Mouse (Mus musculus): ENCODE measurements around the gene Cfap221. TPM values are rescaled to one million over a fixed set of nuclear protein-coding genes. Genes with fewer than 3 reads are reported as not detected.

Cfap221 gene
- total RNA-seq, 1 experiment from 2014 or later: not detected

DNA sequence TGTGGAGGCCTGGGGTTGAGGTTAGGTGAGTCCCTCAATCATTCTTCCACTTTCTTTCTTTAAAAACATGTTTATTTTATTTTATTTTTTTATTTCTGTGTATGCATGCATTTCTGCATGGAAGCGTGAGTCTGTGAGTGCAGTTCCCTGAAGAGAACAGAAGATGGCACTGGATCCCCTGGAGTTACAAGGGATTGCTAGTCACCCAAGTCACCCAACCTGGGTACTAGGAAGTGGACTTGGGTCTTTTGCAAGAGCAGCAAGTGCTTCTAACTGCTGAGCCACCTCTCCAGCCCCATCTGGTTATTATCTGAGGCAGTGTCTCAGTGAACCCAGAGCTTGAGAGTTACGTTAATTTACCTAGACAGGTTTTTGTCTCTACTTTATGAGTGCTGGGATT, 19.2 kb upstream of the Cfap221 start:
- ATAC-seq (replicated peaks in 1 of 2; ENCODE audit: insufficient read depth in 1 of 2, low FRiP score in 2 of 2, low TSS enrichment in 1 of 2, low read depth in 1 of 2, poor library complexity in 2 of 2, severe bottlenecking in 2 of 2): peak; percentile 24 to 43; a peak in 1 of 4 replicates

DNA sequence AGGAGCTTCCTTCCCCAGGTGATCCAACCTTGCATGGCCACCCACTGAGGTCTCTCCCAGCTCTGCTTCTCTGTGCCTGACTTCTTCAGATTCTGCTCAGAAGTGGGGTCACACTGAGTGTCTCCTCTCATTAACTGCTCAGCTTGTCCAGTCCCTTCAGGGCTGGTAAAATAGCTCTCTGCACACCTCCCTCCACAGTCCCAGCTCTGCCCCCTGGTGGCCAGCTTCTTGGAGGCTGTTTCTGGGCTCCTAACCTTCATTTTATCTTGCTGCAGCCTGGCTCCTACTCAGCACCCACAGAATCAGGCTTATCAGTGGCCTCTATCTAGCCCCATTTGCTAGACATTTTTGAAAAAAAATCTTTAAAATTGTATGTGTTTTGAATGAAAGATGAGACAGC, 16.1 kb upstream of the Cfap221 start:
- peak; percentile 34 to 69; a peak in 2 of 4 replicates for ATAC-seq (replicated peaks in 1 of 2; ENCODE audit: insufficient read depth in 1 of 2, low FRiP score in 2 of 2, low TSS enrichment in 1 of 2, low read depth in 1 of 2, poor library complexity in 2 of 2, severe bottlenecking in 2 of 2)

DNA sequence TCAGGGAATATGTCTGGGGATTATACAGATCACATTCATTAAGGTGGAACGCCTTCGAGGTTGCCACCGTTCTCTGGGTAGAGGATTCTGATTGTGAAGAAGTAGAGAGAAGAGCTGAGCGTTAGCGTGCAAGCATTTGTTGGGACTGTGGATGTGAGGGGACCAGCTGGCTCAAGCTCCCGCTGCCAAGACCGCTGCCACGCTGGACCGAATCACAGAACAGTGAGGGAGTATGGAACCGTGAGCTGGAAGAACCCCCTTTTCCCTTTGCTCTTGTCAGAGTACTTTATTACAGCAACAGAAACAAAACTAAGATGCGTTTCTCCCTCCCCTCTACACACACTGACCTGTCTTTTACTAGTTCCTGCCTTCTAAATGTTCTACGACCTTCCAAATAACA, 15.6 kb upstream of the Cfap221 start:
- ATAC-seq (replicated peaks in 1 of 2; ENCODE audit: insufficient read depth in 1 of 2, low FRiP score in 2 of 2, low TSS enrichment in 1 of 2, low read depth in 1 of 2, poor library complexity in 2 of 2, severe bottlenecking in 2 of 2): no peak

DNA sequence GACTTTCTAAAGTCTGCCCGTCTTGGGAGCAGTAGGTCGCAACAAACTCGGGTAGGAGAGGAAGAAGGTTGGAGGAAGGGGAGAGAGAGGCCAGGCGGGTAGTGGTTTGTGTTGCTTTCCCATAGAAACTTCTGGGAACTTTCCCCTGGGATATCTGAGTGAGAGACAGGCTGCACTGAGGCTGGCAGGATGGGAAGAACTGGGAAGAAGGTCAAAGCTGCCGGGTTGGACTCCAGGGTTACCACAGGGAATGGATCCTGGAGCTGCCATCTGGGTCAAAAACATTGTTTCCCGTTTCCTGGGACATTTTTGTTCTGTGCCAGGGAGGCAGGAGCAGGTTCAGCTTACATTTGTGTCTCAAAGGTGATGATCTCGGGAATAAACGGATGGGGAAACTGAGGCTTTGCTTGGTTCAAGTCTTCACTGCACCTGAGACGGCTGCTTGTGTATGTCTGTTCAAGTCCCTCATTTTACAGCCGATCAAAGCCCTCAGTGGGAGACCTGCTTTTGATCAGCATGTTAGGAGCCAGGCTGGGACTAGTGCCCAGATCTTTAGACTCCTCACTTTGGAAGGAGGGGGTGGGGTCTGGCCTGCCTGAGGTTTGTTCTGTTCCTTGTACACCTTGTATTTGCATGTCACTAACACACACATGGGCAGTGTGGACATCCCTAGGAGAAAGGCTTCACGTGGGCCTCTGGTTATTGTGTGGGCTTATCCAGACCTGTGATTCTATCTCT, 11.0 kb upstream of the Cfap221 start:
- no peak for ATAC-seq (replicated peaks in 1 of 2; ENCODE audit: insufficient read depth in 1 of 2, low FRiP score in 2 of 2, low TSS enrichment in 1 of 2, low read depth in 1 of 2, poor library complexity in 2 of 2, severe bottlenecking in 2 of 2)

DNA sequence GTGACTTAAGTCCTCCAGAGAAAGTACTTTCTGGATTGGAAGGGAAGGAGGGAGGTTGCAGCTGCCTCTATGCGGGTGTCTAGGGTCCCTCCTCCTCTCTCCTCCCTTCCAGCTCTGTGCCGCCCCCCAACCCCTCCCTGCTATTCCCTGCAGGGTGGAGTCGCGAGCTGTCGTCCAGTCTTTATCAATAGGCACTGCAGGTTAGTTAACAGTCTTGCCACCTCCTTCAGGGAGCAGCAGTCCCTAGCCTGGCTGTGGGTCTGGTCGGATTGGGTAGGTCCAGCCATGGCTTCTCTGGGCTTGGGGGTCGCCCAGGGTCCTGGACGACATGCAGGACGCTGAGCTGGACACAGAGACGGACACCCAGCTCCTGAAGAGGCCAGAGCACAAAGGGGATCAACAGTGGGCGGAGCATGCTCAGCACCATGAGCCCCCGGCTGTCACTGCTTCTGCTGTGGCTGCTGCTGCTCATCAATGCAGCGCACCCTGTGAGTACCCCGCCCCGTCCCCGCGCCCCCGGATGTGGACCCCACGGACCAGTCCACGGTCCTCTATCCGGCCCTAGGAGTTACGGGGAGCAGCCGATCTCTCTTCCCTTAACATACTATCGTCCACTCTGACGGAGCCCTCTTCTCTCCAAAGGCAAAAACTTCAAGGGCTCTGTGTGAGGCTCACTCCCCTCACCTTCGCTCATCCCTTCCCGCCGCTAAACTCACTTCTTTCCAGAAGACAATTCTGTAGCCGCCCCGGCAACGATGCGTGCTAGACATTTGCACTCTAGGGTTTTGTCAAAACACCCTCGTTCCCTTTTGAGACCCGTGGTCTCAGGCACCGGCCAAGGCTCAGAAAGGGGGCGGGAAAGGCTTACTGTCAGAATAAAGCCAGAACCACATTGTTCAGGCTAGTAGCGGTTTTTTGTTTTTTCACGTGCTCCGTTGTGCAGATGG, 10.1 kb upstream of the Cfap221 start, which contains the start of gene Sctr:
Sctr (plus strand) TSS at position 51 of the 947 bp plus-strand sequence.
- peak; percentile 24 to 32; a peak in 2 of 4 replicates for ATAC-seq (replicated peaks in 1 of 2; ENCODE audit: insufficient read depth in 1 of 2, low FRiP score in 2 of 2, low TSS enrichment in 1 of 2, low read depth in 1 of 2, poor library complexity in 2 of 2, severe bottlenecking in 2 of 2)

DNA sequence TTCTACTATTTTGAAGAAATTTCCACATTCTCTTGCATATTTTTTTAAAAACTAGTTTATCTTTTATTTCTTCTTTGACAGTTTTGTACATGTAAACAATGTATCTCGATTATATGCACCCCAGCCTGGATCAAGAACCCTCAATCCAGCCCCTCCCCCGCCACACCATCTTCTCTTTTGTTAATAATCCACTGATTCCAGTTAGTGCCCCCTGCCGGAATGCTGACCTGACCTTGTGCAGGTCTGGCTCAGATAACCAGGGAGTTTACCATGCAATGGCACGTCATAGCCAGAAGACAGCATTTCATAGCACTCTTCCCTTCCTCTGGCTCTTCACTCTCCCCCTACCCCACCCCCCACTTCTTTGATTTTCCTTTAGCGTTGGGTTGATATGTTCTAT, 610 bp upstream of the Cfap221 start:
- ATAC-seq (replicated peaks in 1 of 2; ENCODE audit: insufficient read depth in 1 of 2, low FRiP score in 2 of 2, low TSS enrichment in 1 of 2, low read depth in 1 of 2, poor library complexity in 2 of 2, severe bottlenecking in 2 of 2): no peak

DNA sequence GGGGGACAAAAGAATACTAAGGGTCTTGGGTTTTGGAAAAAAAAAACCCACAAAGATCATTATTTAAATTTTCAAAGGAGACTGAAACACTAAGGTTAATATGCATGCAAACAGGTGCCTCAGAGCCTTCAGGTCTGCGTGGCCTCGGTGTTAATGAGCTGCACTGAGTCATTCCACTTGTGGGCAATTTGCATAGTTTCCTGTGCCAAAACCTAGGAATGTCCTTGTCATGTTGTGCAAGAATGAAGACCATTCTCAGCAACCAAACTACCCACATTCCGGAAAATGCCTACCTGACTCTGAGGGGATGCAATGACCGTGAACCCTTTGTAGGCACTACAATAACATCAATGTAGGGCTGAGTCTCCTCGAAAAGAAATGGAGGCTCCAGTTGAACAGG, 10.5 kb downstream of the Cfap221 start:
- no peak for ATAC-seq (replicated peaks in 1 of 2; ENCODE audit: insufficient read depth in 1 of 2, low FRiP score in 2 of 2, low TSS enrichment in 1 of 2, low read depth in 1 of 2, poor library complexity in 2 of 2, severe bottlenecking in 2 of 2)

DNA sequence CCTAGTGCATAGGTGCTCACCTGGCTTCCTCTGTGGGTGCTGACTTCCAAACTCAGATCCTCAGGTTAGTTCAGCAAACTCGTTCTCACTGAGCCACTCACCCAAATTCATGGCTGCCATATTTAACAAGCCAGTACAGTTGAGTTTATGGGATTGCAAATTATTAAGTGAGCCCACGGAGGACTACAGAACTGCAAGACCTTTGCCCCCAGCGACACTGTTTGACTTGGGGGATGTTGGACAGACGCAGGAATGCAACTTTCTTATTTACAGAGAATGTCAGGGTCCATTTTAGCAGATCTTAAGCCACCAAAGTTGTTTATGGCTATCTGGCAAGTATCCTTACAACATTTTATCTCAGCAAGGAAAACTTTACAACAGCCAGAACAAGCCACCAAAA, 21.9 kb downstream of the Cfap221 start:
- no peak for ATAC-seq (replicated peaks in 1 of 2; ENCODE audit: insufficient read depth in 1 of 2, low FRiP score in 2 of 2, low TSS enrichment in 1 of 2, low read depth in 1 of 2, poor library complexity in 2 of 2, severe bottlenecking in 2 of 2)

DNA sequence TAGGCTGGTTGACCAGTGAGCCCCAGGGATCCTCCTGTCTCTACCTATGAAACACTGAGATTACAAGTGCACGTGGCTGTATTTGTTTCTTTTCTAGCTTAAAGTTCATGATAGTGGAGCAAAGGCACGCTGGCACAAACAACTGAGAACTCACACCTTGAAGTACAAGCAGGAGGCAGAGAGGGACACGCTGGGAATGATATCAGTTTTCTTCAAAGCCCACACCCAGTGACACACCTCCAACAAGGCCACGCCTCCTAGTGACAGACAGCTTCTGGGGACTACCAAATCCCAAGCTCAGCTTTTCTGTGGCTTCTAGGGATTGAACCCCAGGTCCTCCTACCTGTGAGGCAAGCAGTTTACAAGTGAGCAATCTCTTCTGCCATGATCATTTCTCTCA, 23.9 kb downstream of the Cfap221 start:
- ATAC-seq (replicated peaks in 1 of 2; ENCODE audit: insufficient read depth in 1 of 2, low FRiP score in 2 of 2, low TSS enrichment in 1 of 2, low read depth in 1 of 2, poor library complexity in 2 of 2, severe bottlenecking in 2 of 2): no peak

DNA sequence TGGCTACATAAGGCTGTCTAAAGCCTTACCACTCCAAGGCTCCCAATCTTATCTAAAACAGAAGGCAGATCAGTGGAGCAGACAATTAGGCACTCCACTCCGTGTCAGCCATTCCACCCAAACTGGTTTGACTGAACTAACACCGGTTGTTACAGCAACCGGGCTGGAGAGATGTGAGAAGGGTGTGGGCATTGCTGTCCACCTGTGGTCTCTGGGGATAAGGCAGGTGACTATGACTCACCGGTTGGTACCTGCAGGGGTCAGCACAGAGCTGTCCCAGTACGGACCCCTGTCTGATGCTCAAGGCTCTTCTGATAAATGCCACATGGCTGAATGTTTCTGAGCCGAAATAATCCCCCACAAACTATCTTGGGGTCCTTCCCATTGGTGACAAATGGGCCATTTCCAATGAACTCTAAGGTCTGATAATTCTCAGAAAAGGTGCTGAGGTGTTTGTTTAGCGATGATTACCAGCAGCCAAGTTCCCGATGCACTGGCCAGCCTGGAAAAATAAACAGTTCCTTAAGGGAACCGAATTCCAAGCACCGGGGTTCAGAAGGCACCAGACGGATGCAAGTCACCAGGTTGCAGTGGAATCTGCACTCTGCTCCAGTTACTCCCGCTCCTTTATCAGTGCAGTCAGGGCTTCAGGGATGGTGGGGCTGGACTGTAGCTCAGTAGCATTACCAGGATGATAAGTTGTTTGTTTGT, 31.1 kb downstream of the Cfap221 start:
- no peak for ATAC-seq (replicated peaks in 1 of 2; ENCODE audit: insufficient read depth in 1 of 2, low FRiP score in 2 of 2, low TSS enrichment in 1 of 2, low read depth in 1 of 2, poor library complexity in 2 of 2, severe bottlenecking in 2 of 2)

DNA sequence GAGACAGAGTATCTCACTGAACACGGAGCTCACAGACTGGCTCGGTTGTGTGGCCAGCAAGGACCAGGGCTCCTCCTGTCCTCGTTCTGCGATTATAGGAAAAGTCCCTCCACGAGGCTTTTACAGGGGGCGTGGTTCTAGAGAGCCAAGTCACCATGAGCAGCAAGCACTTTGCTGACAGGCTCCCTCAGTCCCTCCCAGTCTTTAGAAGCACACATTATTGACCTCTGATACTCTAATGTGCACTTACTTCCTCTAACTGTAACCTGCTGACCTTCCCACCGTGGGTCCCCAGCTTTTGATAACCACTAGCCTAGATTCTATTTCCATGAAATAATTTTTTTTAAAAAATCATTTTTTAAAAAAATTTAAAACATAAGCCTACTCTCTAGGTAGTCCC, 37.1 kb downstream of the Cfap221 start:
- no peak for ATAC-seq (replicated peaks in 1 of 2; ENCODE audit: insufficient read depth in 1 of 2, low FRiP score in 2 of 2, low TSS enrichment in 1 of 2, low read depth in 1 of 2, poor library complexity in 2 of 2, severe bottlenecking in 2 of 2)

DNA sequence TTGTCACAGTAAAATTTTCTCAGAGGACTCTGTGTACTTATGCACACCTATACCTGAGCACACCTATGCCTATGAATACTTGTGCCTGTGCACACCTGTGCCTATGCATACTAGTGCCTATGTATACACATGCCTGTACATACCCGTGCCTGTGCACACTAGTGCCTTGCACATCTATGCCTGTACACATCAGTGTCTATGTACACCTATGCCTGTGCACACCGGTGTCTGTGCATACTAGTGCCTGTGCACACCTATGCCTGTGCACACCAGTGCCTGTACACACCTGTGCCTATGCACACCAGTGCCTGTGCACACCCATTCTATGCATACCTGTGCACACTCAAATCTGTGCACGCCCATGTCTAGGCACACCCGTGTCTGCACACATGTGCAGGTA, 37.6 kb downstream of the Cfap221 start:
- no peak for ATAC-seq (replicated peaks in 1 of 2; ENCODE audit: insufficient read depth in 1 of 2, low FRiP score in 2 of 2, low TSS enrichment in 1 of 2, low read depth in 1 of 2, poor library complexity in 2 of 2, severe bottlenecking in 2 of 2)

DNA sequence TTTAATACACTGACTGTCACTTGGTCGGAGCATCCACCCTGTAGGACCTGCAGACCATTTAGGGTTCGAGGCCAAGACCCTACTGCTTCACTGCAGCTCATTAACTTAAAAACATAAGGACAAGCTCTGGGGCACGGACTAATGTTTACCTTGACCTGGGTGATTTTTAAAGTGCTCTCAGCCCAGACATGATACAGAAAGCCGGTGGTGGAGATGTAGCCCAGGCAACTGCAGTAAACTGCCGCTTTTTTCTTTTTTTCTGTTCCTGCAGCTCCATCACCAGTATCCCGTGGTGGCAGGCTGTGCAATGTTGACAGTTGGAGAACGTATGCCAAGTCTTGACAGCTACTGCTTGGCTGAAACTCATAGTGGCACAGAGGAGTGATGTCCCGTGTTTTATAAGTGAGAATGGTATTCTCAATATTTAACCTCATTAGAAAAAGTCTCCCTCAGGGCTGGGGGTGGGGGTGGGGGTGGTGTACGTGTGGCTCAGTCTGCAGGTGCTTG, 39.3 kb downstream of the Cfap221 start:
- no peak for ATAC-seq (replicated peaks in 1 of 2; ENCODE audit: insufficient read depth in 1 of 2, low FRiP score in 2 of 2, low TSS enrichment in 1 of 2, low read depth in 1 of 2, poor library complexity in 2 of 2, severe bottlenecking in 2 of 2)

DNA sequence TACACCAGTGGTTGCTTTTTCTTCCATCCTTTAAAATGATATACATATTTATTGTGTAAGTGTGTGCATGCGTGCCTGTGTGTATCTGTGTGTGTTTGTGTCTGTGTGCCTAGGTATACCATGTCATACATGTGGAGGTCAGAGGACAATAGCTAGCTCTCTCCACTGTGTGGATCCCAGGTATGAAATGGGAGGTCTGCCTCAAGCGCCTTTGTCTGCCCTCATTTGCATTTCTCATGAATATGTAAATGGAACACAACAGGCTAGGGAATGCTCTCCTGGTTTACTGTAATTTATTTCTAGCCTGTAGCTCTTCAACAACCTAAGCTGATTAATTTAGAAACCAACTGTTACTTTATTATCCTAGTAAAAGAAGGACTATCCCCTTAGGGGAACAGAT, 42.4 kb downstream of the Cfap221 start:
- ATAC-seq (replicated peaks in 1 of 2; ENCODE audit: insufficient read depth in 1 of 2, low FRiP score in 2 of 2, low TSS enrichment in 1 of 2, low read depth in 1 of 2, poor library complexity in 2 of 2, severe bottlenecking in 2 of 2): no peak

DNA sequence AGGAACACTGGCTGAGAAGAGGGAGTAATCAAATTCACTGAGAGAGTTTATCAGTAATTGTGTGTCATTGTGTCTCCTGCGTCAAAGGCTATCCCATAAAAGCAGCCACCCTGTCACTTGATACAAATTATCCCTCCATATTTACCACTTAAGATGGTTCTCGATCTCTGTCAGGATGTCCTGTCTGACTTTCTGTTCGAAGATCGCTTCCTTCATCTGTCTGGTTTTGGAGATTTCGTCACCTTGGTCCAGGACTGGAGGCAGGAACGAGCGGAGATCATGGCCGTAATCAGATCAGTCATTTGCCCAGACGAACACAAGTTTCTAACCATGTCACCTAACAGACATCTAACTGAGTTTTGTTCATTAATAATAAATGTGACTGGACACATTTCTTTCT, 43.6 kb downstream of the Cfap221 start:
- no peak for ATAC-seq (replicated peaks in 1 of 2; ENCODE audit: insufficient read depth in 1 of 2, low FRiP score in 2 of 2, low TSS enrichment in 1 of 2, low read depth in 1 of 2, poor library complexity in 2 of 2, severe bottlenecking in 2 of 2)

DNA sequence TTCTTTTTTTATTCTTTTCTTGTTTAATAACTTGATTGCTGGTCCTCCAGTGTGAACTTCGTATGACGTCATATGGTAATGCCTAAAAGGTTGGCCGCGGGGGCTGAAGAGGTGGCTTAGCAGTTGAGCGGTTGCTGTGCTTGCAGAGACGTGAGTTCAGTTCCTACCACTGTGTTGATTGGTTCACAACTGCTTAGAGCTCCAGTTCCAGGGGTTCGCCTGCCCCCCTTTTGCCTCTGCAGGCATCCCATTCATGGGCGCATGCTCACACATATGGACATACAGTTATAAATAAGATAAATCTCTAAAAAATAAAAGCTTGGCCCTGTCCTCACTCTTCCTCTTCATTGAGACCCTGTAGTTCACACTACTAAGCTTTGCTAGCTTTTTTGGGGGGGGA, 46.9 kb downstream of the Cfap221 start:
- ATAC-seq (replicated peaks in 1 of 2; ENCODE audit: insufficient read depth in 1 of 2, low FRiP score in 2 of 2, low TSS enrichment in 1 of 2, low read depth in 1 of 2, poor library complexity in 2 of 2, severe bottlenecking in 2 of 2): no peak

DNA sequence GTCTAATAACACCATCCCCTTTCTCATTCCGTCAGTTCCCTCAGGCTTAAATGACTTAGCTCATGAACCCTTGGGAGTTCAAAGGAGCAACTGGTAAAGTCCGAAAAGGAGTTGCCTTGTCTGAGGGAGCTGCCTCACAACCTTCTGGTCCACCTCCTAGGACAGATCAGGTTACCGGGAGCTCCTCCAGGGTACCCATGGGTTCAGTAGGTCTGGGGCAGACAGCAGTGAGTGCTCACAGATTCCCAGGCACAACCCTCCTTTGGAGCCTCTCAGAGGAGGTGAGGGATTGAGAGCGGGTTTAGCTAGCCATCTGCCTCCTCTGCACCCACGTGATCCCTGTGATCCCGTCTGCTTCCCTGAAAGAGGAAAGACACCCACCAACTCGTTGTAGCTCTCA, 60.2 kb downstream of the Cfap221 start:
- ATAC-seq (replicated peaks in 1 of 2; ENCODE audit: insufficient read depth in 1 of 2, low FRiP score in 2 of 2, low TSS enrichment in 1 of 2, low read depth in 1 of 2, poor library complexity in 2 of 2, severe bottlenecking in 2 of 2): no peak
